Mouse (Mus musculus): ENCODE measurements around the gene Ubxn6.

The Ubxn6 gene

DNA sequence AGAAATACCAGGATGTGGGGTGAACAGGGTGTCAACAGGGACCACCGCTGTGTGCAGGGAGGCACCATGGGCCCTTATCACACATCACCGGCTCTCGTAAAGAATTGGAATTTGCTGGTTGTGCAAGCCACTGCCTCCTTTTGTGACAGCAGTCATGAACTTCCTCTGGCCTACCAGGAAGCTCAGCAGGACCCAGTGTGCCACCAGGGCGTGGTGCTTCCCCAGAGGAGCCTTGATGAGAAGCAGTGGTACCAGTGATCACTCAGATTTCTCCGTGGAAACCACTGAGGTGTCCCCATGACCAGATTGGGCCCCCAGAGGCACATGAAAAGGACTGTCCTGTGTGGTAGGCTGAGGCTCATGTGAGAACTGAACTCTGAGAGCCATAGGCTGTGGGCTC, 51.4 kb downstream of the Ubxn6 start:
- DNase-seq (ENCODE audit: low read depth): no peak

DNA sequence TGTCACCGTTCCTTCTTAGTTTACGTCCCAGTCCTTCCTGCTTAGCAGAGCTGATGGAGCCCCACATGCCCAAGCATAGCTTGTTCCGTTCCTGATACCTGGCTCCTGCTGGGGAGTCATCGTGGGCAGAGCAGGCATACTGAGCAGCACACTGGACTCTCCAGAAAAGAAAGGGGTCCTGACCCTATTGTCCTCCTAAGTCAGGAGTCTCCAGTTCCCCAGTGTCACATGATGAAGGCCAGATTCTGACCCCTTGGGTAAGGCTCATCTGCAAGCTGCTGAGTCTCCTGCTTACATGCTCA, 51.9 kb downstream of the Ubxn6 start:
- no peak for DNase-seq (ENCODE audit: low read depth)

DNA sequence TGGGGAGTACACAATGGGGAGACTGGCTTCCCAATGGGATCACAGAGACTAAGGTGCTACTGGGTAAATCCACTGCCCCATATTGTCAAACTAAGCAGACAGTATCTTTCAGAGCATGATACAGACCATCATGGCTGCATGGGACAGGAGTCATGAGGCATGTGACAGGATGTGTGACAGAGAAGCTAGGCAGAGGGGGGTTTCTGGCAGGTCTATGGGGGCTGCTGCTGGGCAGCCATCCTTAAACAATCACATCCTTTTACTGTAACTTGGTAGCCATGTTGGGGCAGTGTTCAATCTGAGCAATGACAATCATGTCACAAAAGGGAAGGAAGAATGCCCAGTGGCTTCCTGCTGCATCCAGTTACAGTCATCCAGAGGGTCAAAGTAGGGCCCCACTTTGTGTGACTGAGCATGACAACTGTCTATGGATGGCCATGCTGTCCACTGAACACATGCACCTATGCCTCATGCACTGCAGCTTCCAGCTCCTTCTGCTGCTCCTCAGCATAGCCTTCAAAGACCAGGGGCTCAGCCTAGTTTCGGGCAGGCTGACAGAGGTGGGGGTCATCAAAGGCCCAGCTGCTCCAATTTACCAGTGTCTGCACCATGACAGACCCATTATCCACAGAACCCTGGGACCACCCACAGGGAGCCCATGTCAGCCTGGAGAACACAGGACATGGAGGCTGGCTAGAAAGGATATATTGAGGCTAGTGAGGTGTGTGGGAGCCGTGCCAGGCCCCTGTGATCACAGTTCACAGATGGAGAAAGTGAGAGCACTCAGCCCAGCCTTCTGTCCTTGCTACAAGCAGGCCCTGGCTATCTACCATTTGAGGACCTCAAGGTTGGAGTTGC, 52.5 kb downstream of the Ubxn6 start:
- DNase-seq (ENCODE audit: low read depth): no peak

DNA sequence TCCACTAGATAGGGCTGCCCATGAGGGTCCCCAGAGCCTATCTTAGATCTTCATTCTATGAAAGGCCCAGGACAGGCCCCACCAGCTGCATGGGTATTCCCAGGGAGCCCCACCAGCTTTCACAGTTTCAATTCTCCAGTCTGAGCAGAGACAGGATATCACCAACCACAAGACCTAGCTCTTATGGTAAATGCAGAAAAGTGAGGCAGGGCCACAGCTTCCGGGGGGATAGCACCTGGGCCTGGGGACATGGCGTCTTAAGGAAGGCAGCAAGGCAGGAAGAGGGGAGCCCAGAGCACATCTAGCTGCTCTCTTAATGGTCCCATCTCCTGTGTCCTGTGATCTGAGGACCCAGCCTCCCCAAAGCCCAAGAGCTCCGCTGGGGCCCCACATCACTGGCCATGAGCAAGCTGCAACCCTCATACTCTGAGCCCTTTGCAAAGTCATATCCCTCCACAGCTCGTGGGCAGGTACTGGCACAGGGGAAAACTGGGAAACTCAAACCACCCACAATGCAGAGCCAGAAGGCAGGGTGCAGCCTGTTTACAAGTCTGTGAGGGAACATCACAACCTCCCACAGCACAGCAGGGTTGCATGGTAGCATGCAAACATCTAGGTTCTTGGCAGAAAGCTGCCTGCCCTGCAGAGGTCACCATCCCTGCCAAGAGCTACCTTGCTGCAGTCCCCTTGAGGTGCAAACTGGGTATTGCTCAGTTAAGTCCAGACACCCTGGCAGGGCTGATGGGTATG, 53.5 kb downstream of the Ubxn6 start:
- DNase-seq (ENCODE audit: low read depth): no peak

DNA sequence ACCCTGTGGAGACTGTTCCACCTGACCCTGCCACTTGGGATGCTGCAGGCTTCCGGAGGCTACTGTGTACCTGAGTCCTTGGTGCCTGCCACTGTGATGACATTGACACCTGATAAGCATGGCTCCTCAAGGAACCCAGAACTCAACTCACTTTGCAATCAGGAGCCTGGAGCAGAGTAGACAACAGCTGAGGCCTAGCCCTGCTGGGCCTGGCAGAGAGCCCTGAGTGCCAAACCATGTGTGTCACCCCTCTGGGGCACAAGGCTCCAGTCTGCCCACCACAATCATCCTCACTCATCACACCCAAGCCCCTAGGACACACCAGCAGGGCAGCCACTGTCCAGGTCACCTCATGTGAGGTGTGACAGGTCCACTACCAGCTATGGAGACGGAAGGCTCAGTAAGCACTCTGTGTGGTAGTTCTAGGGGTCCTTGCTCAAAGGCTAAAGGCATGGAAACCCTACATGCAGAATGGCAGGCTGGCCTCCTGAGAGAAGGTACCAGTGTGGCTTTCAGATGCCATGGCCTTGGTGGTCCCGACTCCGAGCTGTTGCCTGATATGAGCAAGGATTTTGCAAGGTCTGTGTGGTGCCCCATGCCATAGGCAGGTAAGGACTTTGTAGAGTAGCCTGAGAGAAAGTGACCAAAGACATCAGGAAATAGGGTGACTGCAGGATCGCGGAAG, 54.3 kb downstream of the Ubxn6 start:
- no peak for DNase-seq (ENCODE audit: low read depth)

DNA sequence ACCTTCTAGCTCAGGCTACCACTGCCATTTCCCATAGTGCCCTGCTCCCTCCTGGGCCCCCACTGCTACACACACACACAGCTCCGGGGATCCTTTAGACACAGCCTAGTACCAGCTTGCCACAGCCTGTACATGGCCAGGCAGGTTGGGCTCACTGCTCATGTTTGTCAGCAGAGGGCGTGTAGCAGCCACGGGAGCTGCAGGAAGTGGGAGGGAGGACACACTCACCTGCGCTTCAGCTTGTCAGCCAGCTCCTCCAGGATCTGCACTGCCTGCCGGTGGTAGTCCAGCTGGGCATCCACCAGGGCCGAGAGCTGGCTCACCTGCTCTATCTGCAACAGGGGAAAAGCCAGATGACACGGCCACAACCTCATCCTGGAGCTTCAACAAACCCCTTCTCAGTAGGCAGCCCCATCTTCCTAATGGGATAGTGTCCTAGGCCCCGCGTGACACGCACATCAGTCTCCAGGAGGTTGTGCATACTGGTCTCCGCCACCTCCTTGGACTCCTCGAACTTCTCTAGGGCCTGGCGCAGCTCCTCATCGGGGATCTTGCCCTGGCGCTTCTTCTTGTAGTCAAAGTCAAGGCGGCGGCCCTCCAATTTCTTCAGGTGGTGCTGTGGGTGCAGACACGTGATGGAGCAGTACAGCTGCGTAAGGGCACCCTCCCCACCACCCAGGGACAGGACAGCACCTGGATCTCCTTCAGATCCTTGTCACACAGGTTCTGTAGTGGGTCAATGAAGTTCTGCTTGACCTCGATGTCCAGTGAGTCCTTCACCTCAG, 56.3 kb downstream of the Ubxn6 start:
- DNase-seq (ENCODE audit: low read depth): no peak

DNA sequence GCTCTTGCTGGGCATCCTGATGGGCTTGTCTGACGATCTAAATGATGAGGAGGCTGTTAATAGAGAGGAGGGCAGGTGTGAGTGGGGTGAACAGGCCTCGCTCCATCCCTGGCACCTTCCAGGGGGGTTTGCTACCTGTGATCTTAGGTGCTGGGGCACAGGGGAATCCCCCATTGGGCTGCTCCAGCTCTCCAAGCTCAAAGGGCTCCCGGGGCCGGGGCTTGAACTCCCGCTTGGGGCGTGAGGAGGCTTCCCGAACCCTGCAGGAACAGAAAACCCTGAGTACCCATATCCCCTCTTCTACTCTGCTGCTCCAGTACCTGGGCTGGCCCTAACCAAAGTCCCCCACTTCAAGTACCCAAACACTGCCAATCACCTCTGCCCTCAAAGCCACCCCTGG, 57.0 kb downstream of the Ubxn6 start:
- DNase-seq (ENCODE audit: low read depth): no peak
